8 mouse cellular contexts compared by ENCODE assay signal in genomic region chr15:101266132-101266963, GRCm38 (mm10). TPM values are rescaled to one million over a fixed set of nuclear protein-coding genes. Genes with fewer than 3 reads are reported as not detected.
A peak's percentile ranks its signal among the peaks of the same experiment; 100 is the strongest.
DNase-seq lines count a peak whose midpoint lies in the region; ATAC-seq and TF ChIP-seq lines count a peak whose summit lies in the region.

No protein-coding gene starts in this region.

- peaks cover 21% of the 10 kb centered on the region for H3K4me1 ChIP-seq in limb, embryonic 11.5 days (ENCODE audit: control insufficient read depth, insufficient read depth, low read length)
- peaks cover 21% of the 10 kb centered on the region for H3K4me1 ChIP-seq in midbrain, embryonic 13.5 days (replicated peaks)
- H3K4me1 ChIP-seq in small intestine, adult 2 months (ENCODE audit: control insufficient read depth, insufficient read depth, insufficient read length, low read length): peaks cover 5% of the 10 kb centered on the region

- H3K27ac ChIP-seq in limb, embryonic 11.5 days (replicated peaks; ENCODE audit: low read depth, low read length): no peak overlapping the region
- no peak overlapping the region for H3K27ac ChIP-seq in midbrain, embryonic 13.5 days
- H3K27ac ChIP-seq in small intestine, adult 2 months (ENCODE audit: insufficient read depth, low read depth, low read length): peak overlapping the region; percentile 29

- DNase-seq in adrenal gland, adult 18-20 months (ENCODE audit: low spot score in 2 of 2): peak; percentile 98
- DNase-seq in embryo, embryonic 11.5 days (ENCODE audit: low read depth, low spot score): peak; percentile 68
- DNase-seq in heart, adult 11 months: peak; percentile 100
- DNase-seq in kidney, adult 18-20 months: peak; percentile 93
- DNase-seq in limb, embryonic 11.5 days (ENCODE audit: low spot score): peak; percentile 90
- DNase-seq in c-Kit-positive CD71-positive TER-119-positive erythroid progenitor cells, embryonic 14.5 days (ENCODE audit: low spot score): no peak

- H3K27me3 ChIP-seq in limb, embryonic 11.5 days (ENCODE audit: control insufficient read depth, insufficient read depth, low read length): peaks cover 12% of the 10 kb centered on the region; the same call in 1 of the 2 replicates
- H3K27me3 ChIP-seq in midbrain, embryonic 13.5 days: peaks cover 37% of the 10 kb centered on the region
- peaks cover 12% of the 10 kb centered on the region; the same call in 1 of the 2 replicates for H3K27me3 ChIP-seq in small intestine, adult 2 months (ENCODE audit: control insufficient read depth, insufficient read depth, low read length)

- H3K4me3 ChIP-seq in limb, embryonic 11.5 days (ENCODE audit: low read depth, low read length): peak overlapping the region; percentile 44
- peak overlapping the region; percentile 47 for H3K4me3 ChIP-seq in midbrain, embryonic 13.5 days (replicated peaks)
- H3K4me3 ChIP-seq in small intestine, adult 2 months (ENCODE audit: low read depth, low read length): peak overlapping the region; percentile 70

- peak; percentile 80 for ATAC-seq in limb, embryonic 11.5 days (ENCODE audit: insufficient number of reproducible peaks, low FRiP score, low TSS enrichment, low read depth)
- peak; percentile 69 for ATAC-seq in midbrain, embryonic 13.5 days

- no peaks in the 10 kb centered on the region for H3K9me3 ChIP-seq in limb, embryonic 11.5 days (ENCODE audit: control insufficient read depth, low read length)
- no peaks in the 10 kb centered on the region for H3K9me3 ChIP-seq in midbrain, embryonic 13.5 days

- H3K9ac ChIP-seq in limb, embryonic 11.5 days (ENCODE audit: low read length): peak overlapping the region; percentile 72
- peak overlapping the region; percentile 61 for H3K9ac ChIP-seq in midbrain, embryonic 13.5 days (replicated peaks)

- 1% methylated on average over 55 of the region's 57 CpGs for WGBS in limb, embryonic 11.5 days
- WGBS in midbrain, embryonic 13.5 days: under 1% methylated on average over 53 of the region's 57 CpGs
- WGBS in small intestine, adult 2 months: 2% methylated on average over 57 of the region's 57 CpGs

- TF ChIP-seq CTCF in small intestine, adult 2 months (IDR thresholded peaks at IDR 0.05; ENCODE audit: extremely low read depth, insufficient read length, insufficient replicate concordance, low read depth, low read length): no peak

- TF ChIP-seq POLR2A in small intestine, adult 2 months (IDR thresholded peaks at IDR 0.05; ENCODE audit: low read depth, low read length): peak; percentile 55; the same call in 1 of the 2 replicates

- no peaks in the 10 kb centered on the region for H3K36me3 ChIP-seq in limb, embryonic 11.5 days (ENCODE audit: control insufficient read depth, insufficient read depth, low read length)
- H3K36me3 ChIP-seq in midbrain, embryonic 13.5 days: peaks cover 11% of the 10 kb centered on the region; the same call in 1 of the 2 replicates
- no peaks in the 10 kb centered on the region for H3K36me3 ChIP-seq in small intestine, adult 2 months (ENCODE audit: control insufficient read depth, insufficient read depth, low read length)

- H3K4me2 ChIP-seq in limb, embryonic 11.5 days (ENCODE audit: low read depth, severe bottlenecking): peak overlapping the region; percentile 94
- H3K4me2 ChIP-seq in midbrain, embryonic 13.5 days (replicated peaks): peak overlapping the region; percentile 83

RNA-seq across cellular contexts. Expression of gene Nr4a1, which starts 12.3 kb away (rescaled TPM):
- 100 to 1,000 TPM; 275 to 349 TPM for total RNA-seq in adrenal gland, adult 18-20 months (2021)
- polyA plus RNA-seq in limb, embryonic 11.5 days (2014; fragmentation: Nextera tagmentation; extraction: Ambion mirVana): 3.5 and 4.0 TPM in 2 replicates
- polyA plus RNA-seq in midbrain, embryonic 13.5 days (2015; fragmentation: Nextera tagmentation; extraction: Ambion mirVana): 2.8 and 3.1 TPM in 2 replicates
- 6.5 and 9.7 TPM in 2 replicates for polyA plus RNA-seq in small intestine, adult 2 months (2012; rRNA removed)

RNA-seq across cellular contexts. Expression of gene Atg101, which starts 17.7 kb away (rescaled TPM):
- total RNA-seq in adrenal gland, adult 18-20 months (2021): 10 to 100 TPM; 60.5 to 64.0 TPM
- polyA plus RNA-seq in limb, embryonic 11.5 days (2014; fragmentation: Nextera tagmentation; extraction: Ambion mirVana): 68.2 and 73.1 TPM in 2 replicates
- polyA plus RNA-seq in midbrain, embryonic 13.5 days (2015; fragmentation: Nextera tagmentation; extraction: Ambion mirVana): 79.1 and 82.8 TPM in 2 replicates
- 13.7 and 38.4 TPM in 2 replicates for polyA plus RNA-seq in small intestine, adult 2 months (2012; rRNA removed)

RNA-seq across cellular contexts. Expression of gene 6030408B16Rik, which starts 26.7 kb away (rescaled TPM):
- total RNA-seq in adrenal gland, adult 18-20 months (2021): under 1 TPM; 0.27 to 0.54 TPM
- 4.2 and 5.6 TPM in 2 replicates for polyA plus RNA-seq in limb, embryonic 11.5 days (2014; fragmentation: Nextera tagmentation; extraction: Ambion mirVana)
- 0.26 and 0.46 TPM in 2 replicates for polyA plus RNA-seq in midbrain, embryonic 13.5 days (2015; fragmentation: Nextera tagmentation; extraction: Ambion mirVana)
- polyA plus RNA-seq in small intestine, adult 2 months (2012; rRNA removed): 0.14 and 0.24 TPM in 2 replicates

RNA-seq across cellular contexts. Expression of gene Grasp, which starts 42.4 kb away (rescaled TPM):
- 10 to 100 TPM; 16.3 to 19.8 TPM for total RNA-seq in adrenal gland, adult 18-20 months (2021)
- polyA plus RNA-seq in limb, embryonic 11.5 days (2014; fragmentation: Nextera tagmentation; extraction: Ambion mirVana): 6.7 and 7.7 TPM in 2 replicates
- 1.7 and 2.4 TPM in 2 replicates for polyA plus RNA-seq in midbrain, embryonic 13.5 days (2015; fragmentation: Nextera tagmentation; extraction: Ambion mirVana)
- polyA plus RNA-seq in small intestine, adult 2 months (2012; rRNA removed): 7.3 and 8.5 TPM in 2 replicates
